Mouse (Mus musculus): ENCODE data around the gene Tsr2.

DNA sequence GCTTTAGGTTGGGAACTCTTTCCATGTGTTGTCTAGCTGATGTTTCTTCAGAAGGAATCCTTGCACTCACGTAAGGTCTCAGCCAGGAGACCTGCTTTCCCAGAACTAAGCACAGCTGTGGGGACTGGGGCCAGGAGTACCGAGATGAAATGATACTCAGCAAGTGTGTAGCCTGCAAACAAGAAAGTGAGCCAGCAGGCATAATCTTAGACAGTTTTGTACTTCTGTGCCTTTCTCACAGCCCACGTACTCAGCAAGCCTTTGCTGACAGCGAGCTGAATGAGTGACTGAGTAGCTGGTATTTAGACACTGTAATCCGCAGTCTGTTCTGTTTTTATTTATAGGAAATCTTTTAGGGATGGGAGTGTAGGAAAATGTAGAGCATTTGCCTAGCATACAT is 28.5 kb downstream of the Tsr2 start:
- TF ChIP-seq CTCF (IDR thresholded peaks at IDR 0.05; ENCODE audit: borderline replicate concordance, control insufficient read depth, extremely low read depth, insufficient read depth, low read length, poor library complexity) (no peak), POLR2A (IDR thresholded peaks at IDR 0.05; ENCODE audit: control insufficient read depth, extremely low read depth, insufficient read depth, low read length, poor library complexity) (no peak)

All from thymus, adult 2 months (tissue).